ENCODE assay signal across 8 mouse cellular contexts in genomic region chr16:30070771-30071191, GRCm38 (mm10). TPM values are rescaled to one million over a fixed set of nuclear protein-coding genes. Genes with fewer than 3 reads are reported as not detected.
DNase-seq lines count a peak whose midpoint lies in the region; ATAC-seq and TF ChIP-seq lines count a peak whose summit lies in the region.

No protein-coding gene starts in this region.

- H3K9ac ChIP-seq in kidney, embryonic 14.5 days (ENCODE audit: low read depth, low read length), result peak overlapping the region; percentile 67
- H3K9ac ChIP-seq in embryonic facial prominence, embryonic 11.5 days (replicated peaks; ENCODE audit: low read length), result peak overlapping the region; percentile 66
- peak overlapping the region; percentile 72 for H3K9ac ChIP-seq in kidney, embryonic 16.5 days (replicated peaks; ENCODE audit: low read length)
- peak overlapping the region; percentile 55 for H3K9ac ChIP-seq in midbrain, postnatal 0 days (replicated peaks; ENCODE audit: low read length, poor library complexity, severe bottlenecking)

- TF ChIP-seq CTCF in midbrain, postnatal 0 days (IDR thresholded peaks at IDR 0.05), result peak; percentile 48

- peak overlapping the region; percentile 53 for H3K4me2 ChIP-seq in kidney, embryonic 14.5 days (replicated peaks; ENCODE audit: low read depth, low read length)
- H3K4me2 ChIP-seq in embryonic facial prominence, embryonic 11.5 days (ENCODE audit: low read depth, low read length), result peak overlapping the region; percentile 78
- H3K4me2 ChIP-seq in kidney, embryonic 16.5 days (replicated peaks; ENCODE audit: low read depth, low read length), result peak overlapping the region; percentile 75
- peak overlapping the region; percentile 97 for H3K4me2 ChIP-seq in midbrain, postnatal 0 days (ENCODE audit: low read depth, low read length, poor library complexity, severe bottlenecking)

- no peaks in the 10 kb centered on the region for H3K27me3 ChIP-seq in kidney, embryonic 14.5 days (ENCODE audit: control insufficient read depth, insufficient read depth, low read length)
- H3K27me3 ChIP-seq in embryonic facial prominence, embryonic 11.5 days (ENCODE audit: control insufficient read depth, insufficient read depth, low read length), result no peaks in the 10 kb centered on the region
- H3K27me3 ChIP-seq in kidney, embryonic 16.5 days (ENCODE audit: insufficient read depth, low read length), result no peaks in the 10 kb centered on the region
- H3K27me3 ChIP-seq in midbrain, postnatal 0 days (ENCODE audit: insufficient read depth, low read length), result peaks cover 23% of the 10 kb centered on the region

- ATAC-seq in kidney, embryonic 14.5 days (ENCODE audit: low FRiP score, low TSS enrichment), result no peak
- ATAC-seq in embryonic facial prominence, embryonic 11.5 days (replicated peaks; ENCODE audit: insufficient number of reproducible peaks, low FRiP score, low TSS enrichment, low read depth), result no peak
- ATAC-seq in kidney, embryonic 16.5 days (ENCODE audit: low FRiP score, low TSS enrichment), result no peak
- peak; percentile 22; the same call in 1 of the 2 replicates for ATAC-seq in midbrain, postnatal 0 days (ENCODE audit: low FRiP score)

- no peak for DNase-seq in kidney, postnatal 4 days
- DNase-seq in NIH3T3 (ENCODE audit: low read depth), result peak; percentile 62
- peak; percentile 33 for DNase-seq in embryonic facial prominence, embryonic 11.5 days (ENCODE audit: low spot score)
- peak; percentile 49 for DNase-seq in midbrain, postnatal 0 days (ENCODE audit: low spot score)
- DNase-seq in frontal cortex, postnatal 10 days (ENCODE audit: low spot score in 2 of 2), result no peak
- DNase-seq in right cerebral cortex, postnatal 4 days, result no peak

- H3K4me1 ChIP-seq in kidney, embryonic 14.5 days (ENCODE audit: control insufficient read depth, insufficient read depth, low read length), result peaks cover 27% of the 10 kb centered on the region
- peaks cover 4% of the 10 kb centered on the region; the same call in 1 of the 2 replicates for H3K4me1 ChIP-seq in embryonic facial prominence, embryonic 11.5 days (ENCODE audit: control insufficient read depth, insufficient read depth, low read length)
- peaks cover 33% of the 10 kb centered on the region for H3K4me1 ChIP-seq in kidney, embryonic 16.5 days (ENCODE audit: insufficient read depth, low read length)
- H3K4me1 ChIP-seq in midbrain, postnatal 0 days (ENCODE audit: insufficient read depth, low read length), result no peaks in the 10 kb centered on the region

- 4% methylated on average over 12 of the region's 12 CpGs for WGBS in kidney, embryonic 14.5 days
- 2% methylated on average over 12 of the region's 12 CpGs for WGBS in embryonic facial prominence, embryonic 11.5 days
- WGBS in kidney, embryonic 16.5 days, result 5% methylated on average over 12 of the region's 12 CpGs
- 7% methylated on average over 12 of the region's 12 CpGs for WGBS in midbrain, postnatal 0 days

- no peaks in the 10 kb centered on the region for H3K9me3 ChIP-seq in kidney, embryonic 14.5 days (ENCODE audit: control insufficient read depth, low read length)
- H3K9me3 ChIP-seq in embryonic facial prominence, embryonic 11.5 days (replicated peaks; ENCODE audit: control insufficient read depth, low read length), result no peaks in the 10 kb centered on the region
- no peaks in the 10 kb centered on the region for H3K9me3 ChIP-seq in kidney, embryonic 16.5 days (ENCODE audit: low read length)
- no peaks in the 10 kb centered on the region for H3K9me3 ChIP-seq in midbrain, postnatal 0 days (ENCODE audit: low read length)

- peak overlapping the region; percentile 98 for H3K27ac ChIP-seq in kidney, embryonic 14.5 days (ENCODE audit: low read depth, low read length)
- peak overlapping the region; percentile 97 for H3K27ac ChIP-seq in embryonic facial prominence, embryonic 11.5 days (replicated peaks; ENCODE audit: low read depth, low read length)
- H3K27ac ChIP-seq in kidney, embryonic 16.5 days (ENCODE audit: low read length), result peak overlapping the region; percentile 98
- H3K27ac ChIP-seq in midbrain, postnatal 0 days (ENCODE audit: low read depth, low read length), result no peak overlapping the region

- peaks cover 6% of the 10 kb centered on the region; the same call in 1 of the 2 replicates for H3K36me3 ChIP-seq in kidney, embryonic 14.5 days (ENCODE audit: control insufficient read depth, insufficient read depth, low read length)
- no peaks in the 10 kb centered on the region for H3K36me3 ChIP-seq in embryonic facial prominence, embryonic 11.5 days (replicated peaks; ENCODE audit: control insufficient read depth, insufficient read depth, low read depth, low read length)
- no peaks in the 10 kb centered on the region for H3K36me3 ChIP-seq in kidney, embryonic 16.5 days (ENCODE audit: insufficient read depth, low read length)
- H3K36me3 ChIP-seq in midbrain, postnatal 0 days (ENCODE audit: insufficient read depth, low read length), result no peaks in the 10 kb centered on the region

- peak overlapping the region; percentile 41 for H3K4me3 ChIP-seq in kidney, embryonic 14.5 days (ENCODE audit: low read length)
- peak overlapping the region; percentile 36 for H3K4me3 ChIP-seq in embryonic facial prominence, embryonic 11.5 days (ENCODE audit: low read depth, low read length)
- H3K4me3 ChIP-seq in kidney, embryonic 16.5 days (ENCODE audit: low read length), result peak overlapping the region; percentile 43
- H3K4me3 ChIP-seq in midbrain, postnatal 0 days (ENCODE audit: low read depth, low read length), result peak overlapping the region; percentile 50

RNA-seq across cellular contexts. Expression of gene Hes1, which starts 6.6 kb away (rescaled TPM):
- 68.7 and 82.2 TPM in 2 replicates for polyA plus RNA-seq in kidney, embryonic 14.5 days (2014; fragmentation: Nextera tagmentation; extraction: Ambion mirVana)
- polyA plus RNA-seq in embryonic facial prominence, embryonic 11.5 days (2014; fragmentation: Nextera tagmentation; extraction: Ambion mirVana), result 65.0 and 68.1 TPM in 2 replicates
- polyA plus RNA-seq in kidney, embryonic 16.5 days (2015; fragmentation: Nextera tagmentation; extraction: Ambion mirVana), result 45.5 and 45.7 TPM in 2 replicates
- total RNA-seq in midbrain, postnatal 0 days (2014; rRNA removed), result 10.2 and 10.3 TPM in 2 replicates
- 9.2 and 13.0 TPM in 2 replicates for polyA plus RNA-seq in midbrain, postnatal 0 days (2015; fragmentation: Nextera tagmentation; extraction: Ambion mirVana)

Comparison
In these comparisons a context has a peak if more than half of its experiments do, and no peak if none do; other contexts are left out.
1. DNase-seq: peak in NIH3T3 (single experiment), embryonic facial prominence, embryonic 11.5 days (single experiment) and midbrain, postnatal 0 days (single experiment); none in kidney, postnatal 4 days (0 of 2), frontal cortex, postnatal 10 days (0 of 2) and right cerebral cortex, postnatal 4 days (single experiment).
2. Peak in every context shown above with its lines, with median percentiles within 50 percentile points of each other: H3K4me2 ChIP-seq, H3K4me3 ChIP-seq and H3K9ac ChIP-seq.